9 mouse cellular contexts compared by ENCODE assay signal in the genomic region with DNA sequence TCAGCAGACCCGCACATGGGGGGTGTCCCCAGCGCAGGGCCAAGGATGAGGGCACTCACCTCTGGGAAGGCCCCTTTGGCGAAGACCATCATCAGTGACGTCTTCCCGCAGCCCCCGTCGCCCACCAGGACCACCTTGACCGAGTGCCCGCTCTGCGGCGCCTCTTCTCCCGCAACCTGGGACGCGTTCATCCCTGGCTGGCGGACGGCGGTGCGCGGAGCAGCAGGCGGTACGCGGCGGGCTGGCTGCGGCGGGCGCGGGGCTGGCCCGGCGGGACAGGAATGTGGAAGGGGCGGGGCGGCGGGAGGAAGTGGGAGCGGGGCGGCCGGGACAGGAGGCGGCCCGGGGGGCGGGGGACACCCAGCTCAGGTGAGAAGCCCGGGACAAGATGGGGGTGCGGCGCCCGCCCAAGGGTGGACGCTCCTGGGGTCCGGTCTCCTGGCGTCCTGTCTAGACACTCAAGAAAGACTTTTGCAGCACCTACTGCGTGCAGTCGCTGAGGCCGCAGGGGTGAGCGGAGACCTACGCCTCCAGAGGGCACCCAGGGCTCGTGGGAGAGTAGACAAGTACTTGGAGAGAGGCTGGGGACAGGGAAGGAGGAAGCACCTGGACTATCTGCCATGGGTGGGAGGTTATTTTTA. TPM values are rescaled to one million over a fixed set of nuclear protein-coding genes. Genes with fewer than 3 reads are reported as not detected.
DNase-seq lines count a peak whose midpoint lies in the region; ATAC-seq and TF ChIP-seq lines count a peak whose summit lies in the region.
"Had no signal": no experiment of that assay in that cellular context is flagged by ENCODE, and none has a peak within 500 bp of the region (broad histone marks: within the 10 kb centered on the region; RNA-seq: fewer than 3 reads in every experiment).

Rhod (minus strand) TSS at position 272 of the 641 bp plus-strand sequence.

- no peak for TF ChIP-seq CTCF in Patski (IDR thresholded peaks at IDR 0.05)
- no peak for TF ChIP-seq CTCF in midbrain, postnatal 0 days (IDR thresholded peaks at IDR 0.05)

- in situ Hi-C loops in Patski (cut with MboI; ENCODE audit: low pct_unique_long_range_greater_than_20kb): no loop called here

- H3K4me3 ChIP-seq in forebrain, embryonic 12.5 days (replicated peaks): peak within 1 kb of the TSS; percentile 51
- H3K4me3 ChIP-seq in hindbrain, embryonic 11.5 days (ENCODE audit: low read depth, low read length): peak within 1 kb of the TSS; percentile 46
- H3K4me3 ChIP-seq in limb, embryonic 14.5 days (replicated peaks; ENCODE audit: low read length): peak within 1 kb of the TSS; percentile 82
- H3K4me3 ChIP-seq in midbrain, postnatal 0 days (ENCODE audit: low read depth, low read length): peak within 1 kb of the TSS; percentile 47

- DNase-seq in 3T3-L1 (ENCODE audit: low read depth, low spot score): peak; percentile 67
- no peak for DNase-seq in Patski (ENCODE audit: low read depth, low spot score)
- DNase-seq in hindbrain, embryonic 11.5 days (ENCODE audit: low spot score): peak; percentile 59
- DNase-seq in limb, embryonic 14.5 days (ENCODE audit: low spot score): no peak
- no peak for DNase-seq in midbrain, postnatal 0 days (ENCODE audit: low spot score)
- no peak for DNase-seq in frontal cortex, adult 2 months (ENCODE audit: extremely low spot score in 1 of 2, low spot score in 1 of 2)
- DNase-seq in left cerebral cortex, adult 11 months (ENCODE audit: low spot score): no peak

- under 1% methylated on average over 37 of the region's 51 CpGs for WGBS in forebrain, embryonic 12.5 days
- 1% methylated on average over 51 of the region's 51 CpGs for WGBS in hindbrain, embryonic 11.5 days
- 1% methylated on average over 45 of the region's 51 CpGs for WGBS in limb, embryonic 14.5 days
- under 1% methylated on average over 41 of the region's 51 CpGs for WGBS in midbrain, postnatal 0 days

- H3K9ac ChIP-seq in forebrain, embryonic 12.5 days: peak within 1 kb of the TSS; percentile 33
- H3K9ac ChIP-seq in hindbrain, embryonic 11.5 days (ENCODE audit: low read depth, low read length): peak within 1 kb of the TSS; percentile 46
- peak within 1 kb of the TSS; percentile 82 for H3K9ac ChIP-seq in limb, embryonic 14.5 days (ENCODE audit: low read depth, low read length, severe bottlenecking)
- H3K9ac ChIP-seq in midbrain, postnatal 0 days (replicated peaks; ENCODE audit: low read length, poor library complexity, severe bottlenecking): peak within 1 kb of the TSS; percentile 56

- no peaks in the 10 kb centered on the region for H3K9me3 ChIP-seq in forebrain, embryonic 12.5 days
- H3K9me3 ChIP-seq in hindbrain, embryonic 11.5 days (ENCODE audit: control insufficient read depth, low read length): no peaks in the 10 kb centered on the region
- no peaks in the 10 kb centered on the region for H3K9me3 ChIP-seq in limb, embryonic 14.5 days (ENCODE audit: control insufficient read depth, low read length)
- no peaks in the 10 kb centered on the region for H3K9me3 ChIP-seq in midbrain, postnatal 0 days (ENCODE audit: low read length)

- TF ChIP-seq POLR2A in limb, embryonic 14.5 days (IDR thresholded peaks at IDR 0.05; ENCODE audit: borderline replicate concordance, extremely low read depth, insufficient read depth, insufficient read length): 0 out of 2 replicates have a peak, but pooled peaks have one; percentile 14

- POLR2A ChIA-PET in Patski (lab: Charles Lee): interaction anchor here (0.7 to 3.2 kb wide), 6 partner anchors 11 to 54 kb away, joined by 3 to 8 read pairs (median 3); no protein-coding TSS in a partner anchor

- ATAC-seq in Patski: peak; percentile 25
- ATAC-seq in forebrain, embryonic 12.5 days (ENCODE audit: low FRiP score): peak; percentile 30; the same call in 1 of the 2 replicates
- ATAC-seq in hindbrain, embryonic 11.5 days (ENCODE audit: low FRiP score): 0 out of 2 replicates have a peak, but pooled peaks have one; percentile 25
- ATAC-seq in limb, embryonic 14.5 days (ENCODE audit: low FRiP score, low read depth): peak; percentile 69
- no peak for ATAC-seq in midbrain, postnatal 0 days (ENCODE audit: low FRiP score)

- H3K27ac ChIP-seq in forebrain, embryonic 12.5 days: no peak within 1 kb of the TSS
- no peak within 1 kb of the TSS for H3K27ac ChIP-seq in hindbrain, embryonic 11.5 days (ENCODE audit: low read depth, low read length)
- peak within 1 kb of the TSS; percentile 43; the same call in 1 of the 2 replicates for H3K27ac ChIP-seq in limb, embryonic 14.5 days (replicated peaks; ENCODE audit: low read depth, low read length)
- H3K27ac ChIP-seq in midbrain, postnatal 0 days (ENCODE audit: low read depth, low read length): no peak within 1 kb of the TSS

- CTCF ChIA-PET in Patski (lab: Charles Lee): interaction anchor here (2.7 kb wide), 1 partner anchor 20 kb away, joined by 12 read pairs; no protein-coding TSS in a partner anchor

- no peaks in the 10 kb centered on the region for H3K27me3 ChIP-seq in Patski
- peaks cover 39% of the 10 kb centered on the region for H3K27me3 ChIP-seq in forebrain, embryonic 12.5 days
- peaks cover 13% of the 10 kb centered on the region; the same call in 1 of the 2 replicates for H3K27me3 ChIP-seq in hindbrain, embryonic 11.5 days (ENCODE audit: control insufficient read depth, insufficient read depth, low read length)
- H3K27me3 ChIP-seq in limb, embryonic 14.5 days (ENCODE audit: control insufficient read depth, insufficient read depth, low read length): no peaks in the 10 kb centered on the region
- H3K27me3 ChIP-seq in midbrain, postnatal 0 days (ENCODE audit: insufficient read depth, low read length): peaks cover 18% of the 10 kb centered on the region

- H3K4me2 ChIP-seq in forebrain, embryonic 12.5 days: peak within 1 kb of the TSS; percentile 81
- H3K4me2 ChIP-seq in hindbrain, embryonic 11.5 days (replicated peaks; ENCODE audit: low read depth, low read length): peak within 1 kb of the TSS; percentile 80
- H3K4me2 ChIP-seq in limb, embryonic 14.5 days (replicated peaks; ENCODE audit: low read depth, low read length, severe bottlenecking): peak within 1 kb of the TSS; percentile 80
- H3K4me2 ChIP-seq in midbrain, postnatal 0 days (ENCODE audit: low read depth, low read length, poor library complexity, severe bottlenecking): peak within 1 kb of the TSS; percentile 97

- H3K4me1 ChIP-seq in forebrain, embryonic 12.5 days: peaks cover 26% of the 10 kb centered on the region
- H3K4me1 ChIP-seq in hindbrain, embryonic 11.5 days (replicated peaks; ENCODE audit: control insufficient read depth, insufficient read depth, low read length): no peaks in the 10 kb centered on the region; the same call in 1 of the 2 replicates
- peaks cover 25% of the 10 kb centered on the region for H3K4me1 ChIP-seq in limb, embryonic 14.5 days (ENCODE audit: control insufficient read depth, insufficient read depth, low read length)
- H3K4me1 ChIP-seq in midbrain, postnatal 0 days (ENCODE audit: insufficient read depth, low read length): peaks cover 7% of the 10 kb centered on the region; the same call in 1 of the 2 replicates

- H3K36me3 ChIP-seq in forebrain, embryonic 12.5 days (replicated peaks): no peaks in the 10 kb centered on the region
- no peaks in the 10 kb centered on the region for H3K36me3 ChIP-seq in hindbrain, embryonic 11.5 days (ENCODE audit: control insufficient read depth, insufficient read depth, low read length)
- H3K36me3 ChIP-seq in limb, embryonic 14.5 days (ENCODE audit: control insufficient read depth, insufficient read depth, low read length): no peaks in the 10 kb centered on the region
- no peaks in the 10 kb centered on the region for H3K36me3 ChIP-seq in midbrain, postnatal 0 days (ENCODE audit: insufficient read depth, low read length)

RNA-seq across cellular contexts. Expression of gene Rhod, which starts in this region (rescaled TPM):
- 108 TPM for polyA plus RNA-seq in Patski (2021)
- polyA plus RNA-seq in forebrain, embryonic 12.5 days (2016; fragmentation: Nextera tagmentation; extraction: Ambion mirVana): 8.6 and 14.9 TPM in 2 replicates
- 14.0 and 15.2 TPM in 2 replicates for polyA plus RNA-seq in hindbrain, embryonic 11.5 days (2014; fragmentation: Nextera tagmentation; extraction: Ambion mirVana)
- polyA plus RNA-seq in limb, embryonic 14.5 days (2012; rRNA removed): 33.8 and 36.6 TPM in 2 replicates
- 44.2 and 51.0 TPM in 2 replicates for polyA plus RNA-seq in limb, embryonic 14.5 days (2014; fragmentation: Nextera tagmentation; extraction: Ambion mirVana)
- total RNA-seq in midbrain, postnatal 0 days (2014; rRNA removed): 4.3 and 6.2 TPM in 2 replicates
- 2.7 and 4.5 TPM in 2 replicates for polyA plus RNA-seq in midbrain, postnatal 0 days (2015; fragmentation: Nextera tagmentation; extraction: Ambion mirVana)
- polyA plus RNA-seq in frontal cortex, adult 2 months (2012; rRNA removed): 1.7 and 2.0 TPM in 2 replicates
- total RNA-seq: common myeloid progenitor, adult 5-6 weeks had no signal

Comparison
In these comparisons a context has a peak if more than half of its experiments do, and no peak if none do; other contexts are left out.
1. DNase-seq: peak in 3T3-L1 (single experiment) and hindbrain, embryonic 11.5 days (single experiment); none in Patski (single experiment), limb, embryonic 14.5 days (single experiment), midbrain, postnatal 0 days (single experiment), frontal cortex, adult 2 months (0 of 2) and left cerebral cortex, adult 11 months (single experiment).
2. Peak in every context shown above with its lines, with median percentiles within 50 percentile points of each other: H3K4me2 ChIP-seq, H3K4me3 ChIP-seq and H3K9ac ChIP-seq.